Comparison of ENCODE assay signal across 8 mouse cellular contexts in the genomic region with DNA sequence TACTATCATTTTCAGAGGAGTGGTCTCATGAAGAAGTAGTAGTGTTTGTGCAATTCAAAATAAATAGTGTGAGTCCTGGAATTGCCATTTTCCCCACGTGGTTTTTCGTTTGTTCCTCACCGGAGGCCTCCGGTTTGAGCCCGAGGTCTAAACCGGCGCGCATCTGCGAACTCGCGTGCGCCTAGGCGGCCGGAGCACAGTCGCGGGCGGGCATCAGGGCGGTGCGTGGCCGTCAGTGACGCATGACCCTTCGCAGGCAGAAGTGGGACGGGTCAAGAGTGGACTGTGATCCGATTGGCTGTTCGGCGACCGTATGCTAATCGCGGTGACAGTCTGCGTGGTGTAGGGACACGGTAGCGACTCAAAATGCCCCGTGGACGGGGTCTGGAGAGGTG. TPM values are rescaled to one million over a fixed set of nuclear protein-coding genes. Genes with fewer than 3 reads are reported as not detected.
DNase-seq lines count a peak whose midpoint lies in the region; ATAC-seq and TF ChIP-seq lines count a peak whose summit lies in the region.
"Not testable (repeated sequence)": the region's sequence is repeated elsewhere in the genome, so short reads cannot be mapped to it uniquely, and the experiment has no call there.

No protein-coding gene starts in this region.

- peak overlapping the region; percentile 47 for H3K9ac ChIP-seq in neural tube, embryonic 15.5 days (replicated peaks)

- ATAC-seq in G1E (ENCODE audit: extremely low read depth, insufficient number of reproducible peaks, low FRiP score, poor library complexity, severe bottlenecking): peak; percentile 70
- ATAC-seq in neural tube, embryonic 15.5 days (ENCODE audit: low FRiP score): peak; percentile 97

- H3K36me3 ChIP-seq in G1E (replicated peaks); neural tube, embryonic 15.5 days: not testable (repeated sequence)

- H3K27me3 ChIP-seq in G1E (ENCODE audit: insufficient read depth, low read length); neural tube, embryonic 15.5 days (replicated peaks): not testable (repeated sequence)

- H3K9me3 ChIP-seq in G1E (replicated peaks); neural tube, embryonic 15.5 days (replicated peaks): not testable (repeated sequence)

- not testable (repeated sequence) for DNase-seq in G1E (ENCODE audit: low spot score)
- DNase-seq in cerebellum, adult 8-10 months: peak; percentile 93
- peak; percentile 71 for DNase-seq in forelimb bud, embryonic 11.5 days (ENCODE audit: low read depth, low spot score)
- DNase-seq in heart, postnatal 4 days: peak; percentile 96
- DNase-seq in layer of hippocampus, adult 8-10 months (ENCODE audit: low spot score in 2 of 2): peak; percentile 95
- DNase-seq in lung, adult 2 months: peak; percentile 95
- DNase-seq in testis, postnatal 10 days (ENCODE audit: low spot score): peak; percentile 88

- TF ChIP-seq POLR2A in lung, adult 2 months (IDR thresholded peaks at IDR 0.05; ENCODE audit: borderline replicate concordance, extremely low read depth, low read depth, low read length): not testable (repeated sequence)

- WGBS in lung, adult 2 months: under 1% methylated on average over 32 of the region's 34 CpGs
- under 1% methylated on average over 31 of the region's 34 CpGs for WGBS in neural tube, embryonic 15.5 days

- H3K4me3 ChIP-seq in G1E (ENCODE audit: low read depth, low read length): peak overlapping the region; percentile 67; the same call in 1 of the 2 replicates
- peak overlapping the region; percentile 44 for H3K4me3 ChIP-seq in lung, adult 2 months (replicated peaks; ENCODE audit: extremely low read depth, low read depth, low read length)
- H3K4me3 ChIP-seq in neural tube, embryonic 15.5 days (replicated peaks): peak overlapping the region; percentile 41

- peaks cover 19% of the 10 kb centered on the region for H3K4me1 ChIP-seq in G1E (ENCODE audit: insufficient read depth, low read depth, low read length)
- not testable (repeated sequence) for H3K4me1 ChIP-seq in lung, adult 2 months (ENCODE audit: control insufficient read depth, insufficient read depth, low read length)
- peaks cover 15% of the 10 kb centered on the region for H3K4me1 ChIP-seq in neural tube, embryonic 15.5 days

- peak overlapping the region; percentile 81 for H3K27ac ChIP-seq in neural tube, embryonic 15.5 days (replicated peaks)

- TF ChIP-seq CTCF in G1E (IDR thresholded peaks at IDR 0.05; ENCODE audit: low read depth, low read length); lung, adult 2 months (IDR thresholded peaks at IDR 0.05; ENCODE audit: insufficient read depth, low read length): not testable (repeated sequence)

- peak overlapping the region; percentile 68 for H3K4me2 ChIP-seq in neural tube, embryonic 15.5 days

RNA-seq across cellular contexts. Expression of a gene that starts 43.2 kb away (rescaled TPM):
- not detected in 2 replicates for total RNA-seq in G1E (2014; fragmentation: Nextera tagmentation)
- 0.12 and 0.16 TPM in 2 replicates for total RNA-seq in G1E (2017)
- not detected in 2 replicates for polyA plus RNA-seq in G1E (2012)
- total RNA-seq in heart, postnatal 4 days (2021): not detected
- total RNA-seq in layer of hippocampus, adult 8-10 months (2022): 1 to 10 TPM in 1 of 4 experiments, under 1 TPM in 3; 0.08 to 1.2 (median 0.53) TPM
- polyA plus RNA-seq in lung, adult 2 months (2012; rRNA removed): 0.39 and 0.45 TPM in 2 replicates
- polyA plus RNA-seq in neural tube, embryonic 15.5 days (2015; fragmentation: Nextera tagmentation; extraction: Ambion mirVana): 0.86 and 0.92 TPM in 2 replicates

RNA-seq across cellular contexts. Expression of a gene that starts 43.3 kb away (rescaled TPM):
- 4.4 and 4.7 TPM in 2 replicates for total RNA-seq in G1E (2014; fragmentation: Nextera tagmentation)
- total RNA-seq in G1E (2017): 3.8 and 5.8 TPM in 2 replicates
- polyA plus RNA-seq in G1E (2012): 0.59 and 0.74 TPM in 2 replicates
- 10 to 100 TPM; 10.5 to 11.1 TPM for total RNA-seq in heart, postnatal 4 days (2021)
- total RNA-seq in layer of hippocampus, adult 8-10 months (2022): 1 to 10 TPM; 3.0 to 6.7 (median 3.6) TPM
- 0.36 and 0.44 TPM in 2 replicates for polyA plus RNA-seq in lung, adult 2 months (2012; rRNA removed)
- 4.0 and 5.7 TPM in 2 replicates for polyA plus RNA-seq in neural tube, embryonic 15.5 days (2015; fragmentation: Nextera tagmentation; extraction: Ambion mirVana)
